Mouse (Mus musculus): ENCODE data around the gene Perm1.

DNA sequence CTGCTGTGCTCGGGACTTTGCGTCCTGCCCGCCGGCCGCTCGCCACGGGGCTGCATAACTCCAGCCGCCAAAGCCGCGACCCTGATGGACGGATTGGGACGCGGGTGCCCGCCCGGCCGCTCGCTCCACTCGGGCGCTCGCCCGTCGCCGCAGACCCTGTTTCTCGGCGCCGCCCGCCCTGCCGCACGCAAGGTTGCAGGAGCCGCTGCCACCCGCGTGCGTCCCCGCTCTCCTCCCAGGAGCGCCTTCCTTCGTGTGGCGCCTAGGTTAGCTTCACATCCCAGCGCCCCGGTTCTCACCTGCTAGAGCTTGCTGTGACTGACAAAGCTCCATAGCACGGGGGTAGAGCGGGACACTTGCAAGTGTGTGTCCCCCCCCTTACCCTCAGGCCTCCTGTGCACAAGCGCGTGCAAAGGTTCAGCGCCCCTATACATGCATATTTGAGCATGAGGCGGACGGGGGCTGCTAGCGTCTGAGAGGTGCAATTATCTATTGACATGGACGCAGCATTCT is 19.1 kb downstream of the Perm1 start, which contains the start of gene Plekhn1:
- no peak for TF ChIP-seq CTCF (IDR thresholded peaks at IDR 0.05; ENCODE audit: low read depth, low read length)
- no peak for TF ChIP-seq EP300 (IDR thresholded peaks at IDR 0.05; ENCODE audit: insufficient read depth, low read depth, low read length)
- TF ChIP-seq POLR2A (IDR thresholded peaks at IDR 0.05; ENCODE audit: insufficient read depth, low read length): no peak

Measured in ES-Bruce4 (cell line).